Mouse (Mus musculus) fat pad, adult 2 months (tissue): ENCODE measurements around the gene Serpinb7.

Experiments
- DNase-seq: peaks from one replicate; pipeline ENCODE4 v3.0.0-alpha.2; 2011; ENCODE audit warnings: low read depth, low spot score; ENCODE audit errors: extremely low read depth

The Serpinb7 gene

DNA sequence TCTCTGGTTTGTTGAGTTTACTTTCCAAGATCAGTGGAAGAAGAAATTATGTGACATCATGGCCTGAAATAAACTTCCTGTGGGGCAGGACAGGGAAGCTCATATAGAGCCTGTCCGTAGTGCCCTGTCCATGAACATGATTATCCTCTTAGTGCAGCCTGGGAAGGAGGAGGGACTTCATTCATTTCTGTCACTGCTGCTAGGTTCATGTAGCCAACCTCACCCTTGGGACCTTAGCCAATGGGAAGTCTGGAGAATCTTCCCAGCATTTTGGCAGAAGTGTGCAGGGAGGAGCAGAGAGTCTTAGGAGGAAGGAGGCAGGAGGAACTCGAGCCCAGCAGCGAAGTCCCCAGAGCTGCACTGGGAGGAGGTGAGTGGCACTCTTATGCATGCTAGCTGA is at the start of gene Serpinb7:
TSS of gene Serpinb7 (plus strand) at position 301 of the 400 bp plus-strand sequence.
- DNase-seq = no peak

- no peak for DNase-seq
These were observed 49.1 kb upstream of the Serpinb7 start for GRCm38 (mm10) chr1:107350392-107350791.

GRCm38 (mm10) chr1:107351115-107351514 is 48.3 kb upstream of the Serpinb7 start:
- DNase-seq = no peak

DNA sequence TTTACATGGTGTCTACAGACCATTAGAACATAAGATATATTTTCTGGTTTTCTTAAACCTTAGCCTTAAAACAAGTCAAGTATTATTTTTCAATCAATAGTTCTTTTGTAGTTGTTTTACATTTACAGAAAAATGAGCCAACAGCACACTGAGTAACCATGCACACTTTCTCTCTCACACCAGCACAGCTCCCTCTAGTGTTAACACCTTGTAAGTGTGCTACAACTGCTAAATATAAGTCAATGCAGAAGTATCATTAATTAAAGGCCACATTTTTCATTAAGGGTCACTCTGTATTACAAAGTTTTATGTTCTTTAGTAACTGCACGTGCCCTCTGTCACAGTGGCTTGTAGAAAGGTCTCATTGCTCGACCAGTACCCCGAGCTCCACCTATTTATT is 46.4 kb upstream of the Serpinb7 start:
- no peak for DNase-seq

GRCm38 (mm10) chr1:107360898-107361297 is 38.6 kb upstream of the Serpinb7 start, which contains the start of gene Serpinb11:
Gene Serpinb11 (plus strand): TSS chr1:107361198.
- no peak for DNase-seq

DNA sequence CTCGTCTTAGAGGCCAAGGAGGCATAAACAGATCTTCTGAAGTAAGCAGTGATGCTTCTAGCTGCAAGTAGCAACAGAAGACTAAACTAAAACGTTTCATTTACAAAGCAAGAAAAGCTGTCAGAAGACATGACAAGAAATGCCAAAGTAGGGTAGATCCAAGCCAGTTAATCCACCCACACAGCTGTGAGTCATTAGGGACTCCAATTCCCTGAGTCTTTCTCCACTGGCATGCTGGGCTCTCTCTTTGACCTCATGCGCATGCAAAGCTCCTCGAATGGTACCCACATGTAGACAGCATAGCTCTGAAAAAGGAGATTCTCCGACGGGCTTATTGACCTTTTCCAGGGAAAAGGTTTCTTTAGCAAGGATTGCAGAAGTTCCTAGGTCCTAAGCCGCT is 33.5 kb upstream of the Serpinb7 start:
- no peak for DNase-seq

GRCm38 (mm10) chr1:107368944-107369343 is 30.5 kb upstream of the Serpinb7 start:
- DNase-seq = no peak

DNA sequence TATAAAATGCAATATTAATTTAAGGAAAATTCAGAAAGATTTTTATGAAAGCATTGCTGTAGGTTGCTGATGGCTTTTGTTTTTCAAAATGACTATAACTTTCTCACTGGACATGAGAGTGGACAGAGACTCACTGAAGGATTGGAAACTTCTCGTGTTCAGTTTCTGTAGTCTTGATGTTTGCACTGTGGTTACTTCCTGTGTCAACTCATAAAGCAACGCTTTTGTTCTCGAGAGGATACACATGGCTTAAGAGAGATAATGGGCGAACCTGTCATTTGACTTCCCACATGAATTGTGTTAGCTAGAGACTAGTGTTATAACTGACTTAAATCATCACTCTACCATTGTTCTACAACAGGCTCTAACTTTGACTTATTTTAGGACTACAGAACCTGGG is 22.5 kb upstream of the Serpinb7 start:
- DNase-seq = no peak

- DNase-seq = no peak
These were observed 21.1 kb upstream of the Serpinb7 start for GRCm38 (mm10) chr1:107378368-107378767.

DNA sequence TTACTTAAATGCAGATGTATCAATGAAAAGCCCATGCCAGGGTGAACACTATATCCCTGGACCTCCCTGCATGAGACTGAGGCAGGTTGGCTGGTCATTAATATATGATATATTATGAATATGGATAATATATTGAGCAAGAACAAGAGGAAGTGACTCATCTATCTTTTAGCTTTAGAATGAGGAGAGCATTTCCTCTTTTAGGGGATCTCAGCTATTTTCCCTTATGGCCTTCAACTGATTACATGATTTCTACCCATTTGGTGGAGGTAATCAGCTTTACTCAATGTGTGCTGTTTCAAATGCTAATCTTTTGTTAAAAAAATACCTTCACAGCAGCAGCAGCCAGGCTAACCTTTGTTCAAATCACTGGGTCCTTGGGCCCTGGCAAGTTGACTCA is 18.0 kb upstream of the Serpinb7 start:
- no peak for DNase-seq

GRCm38 (mm10) chr1:107382404-107382803 is 17.1 kb upstream of the Serpinb7 start:
- no peak for DNase-seq

DNA sequence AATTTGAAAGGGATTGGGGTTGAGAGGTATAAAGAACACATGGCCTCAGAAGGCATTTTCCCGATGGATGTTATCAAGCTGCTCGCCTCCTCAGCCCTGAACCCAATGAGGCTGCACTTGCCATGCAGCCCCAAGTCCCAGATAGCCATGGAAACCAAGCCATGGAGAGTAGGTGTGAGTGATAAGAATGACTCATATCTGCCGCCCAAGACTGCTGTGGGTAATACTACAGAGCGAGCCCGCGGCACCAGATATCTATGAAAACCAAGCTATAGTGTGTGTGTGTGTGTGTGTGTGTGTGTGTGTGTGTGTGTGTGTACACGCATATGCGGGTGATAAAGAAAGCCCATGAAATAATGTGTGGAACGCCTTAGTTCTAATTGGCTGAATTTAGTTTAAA is 14.9 kb upstream of the Serpinb7 start:
- DNase-seq = no peak

DNA sequence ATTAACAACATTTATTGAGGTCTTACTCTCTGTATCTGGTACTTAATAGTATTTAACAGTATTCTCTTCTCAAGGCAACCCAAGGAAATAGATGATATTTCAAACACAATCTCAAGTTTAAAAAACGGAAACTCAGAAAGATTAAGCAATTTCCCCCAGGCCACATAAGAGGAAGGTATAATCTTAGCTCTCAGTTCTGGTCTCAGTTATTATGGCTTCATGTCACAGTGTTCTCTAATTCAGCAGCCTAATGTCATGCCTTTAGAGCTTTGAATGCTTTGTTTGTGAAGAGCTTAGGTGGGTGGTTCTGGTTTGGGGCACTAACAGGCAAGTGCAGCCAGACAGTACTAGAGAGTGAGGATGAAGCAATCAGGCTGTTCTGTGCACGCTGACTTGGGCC is 9.7 kb upstream of the Serpinb7 start:
- DNase-seq = no peak

DNA sequence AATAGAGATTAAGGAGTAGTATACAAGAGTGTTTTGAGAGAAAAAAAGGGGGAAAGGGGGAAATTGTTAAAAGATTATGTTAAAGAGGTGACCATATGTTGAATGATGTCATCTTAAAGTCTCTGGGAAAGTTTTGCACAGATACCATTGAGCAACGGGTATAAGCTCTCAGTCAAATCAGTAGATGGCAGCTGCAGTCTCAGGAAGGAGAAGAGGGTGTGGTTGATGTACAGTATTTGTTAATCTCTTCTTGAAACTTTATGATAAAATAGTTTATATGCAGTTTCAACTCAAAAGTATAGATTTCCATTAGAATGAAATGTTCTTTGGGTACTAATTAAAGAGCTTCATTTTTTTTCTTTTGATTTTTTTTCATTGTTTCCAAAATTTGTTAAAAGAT is 2.0 kb upstream of the Serpinb7 start:
- DNase-seq = no peak

- no peak for DNase-seq
These were observed 2.6 kb downstream of the Serpinb7 start for GRCm38 (mm10) chr1:107402082-107402481.

GRCm38 (mm10) chr1:107414650-107415049 is 15.2 kb downstream of the Serpinb7 start:
- no peak for DNase-seq

DNA sequence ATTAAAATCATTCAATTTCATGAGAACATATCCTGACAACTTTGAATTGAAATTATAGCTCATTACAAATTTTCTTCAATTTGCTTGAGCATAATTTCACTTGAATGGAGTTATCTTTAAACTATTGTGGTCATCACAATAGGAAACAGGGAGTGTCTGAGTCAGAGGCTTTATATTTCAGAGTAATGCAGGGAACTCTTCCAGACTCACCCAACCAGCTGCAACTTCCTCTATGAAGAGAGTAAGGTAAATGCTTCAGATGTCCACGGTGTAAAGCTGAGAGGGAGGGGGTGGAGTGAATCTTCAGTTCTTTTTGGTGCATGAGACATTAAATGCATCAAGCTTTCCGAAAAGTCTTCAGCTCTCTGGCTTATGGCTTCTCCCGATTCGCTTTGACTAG is 23.0 kb downstream of the Serpinb7 start:
- no peak for DNase-seq

GRCm38 (mm10) chr1:107431253-107431652 is 31.8 kb downstream of the Serpinb7 start:
- DNase-seq = no peak

- no peak for DNase-seq
These were observed 36.1 kb downstream of the Serpinb7 start for GRCm38 (mm10) chr1:107435528-107435927.

- DNase-seq = no peak
These were observed 40.0 kb downstream of the Serpinb7 start for GRCm38 (mm10) chr1:107439462-107439861.

GRCm38 (mm10) chr1:107445352-107445751 is 45.9 kb downstream of the Serpinb7 start:
- DNase-seq = no peak

DNA sequence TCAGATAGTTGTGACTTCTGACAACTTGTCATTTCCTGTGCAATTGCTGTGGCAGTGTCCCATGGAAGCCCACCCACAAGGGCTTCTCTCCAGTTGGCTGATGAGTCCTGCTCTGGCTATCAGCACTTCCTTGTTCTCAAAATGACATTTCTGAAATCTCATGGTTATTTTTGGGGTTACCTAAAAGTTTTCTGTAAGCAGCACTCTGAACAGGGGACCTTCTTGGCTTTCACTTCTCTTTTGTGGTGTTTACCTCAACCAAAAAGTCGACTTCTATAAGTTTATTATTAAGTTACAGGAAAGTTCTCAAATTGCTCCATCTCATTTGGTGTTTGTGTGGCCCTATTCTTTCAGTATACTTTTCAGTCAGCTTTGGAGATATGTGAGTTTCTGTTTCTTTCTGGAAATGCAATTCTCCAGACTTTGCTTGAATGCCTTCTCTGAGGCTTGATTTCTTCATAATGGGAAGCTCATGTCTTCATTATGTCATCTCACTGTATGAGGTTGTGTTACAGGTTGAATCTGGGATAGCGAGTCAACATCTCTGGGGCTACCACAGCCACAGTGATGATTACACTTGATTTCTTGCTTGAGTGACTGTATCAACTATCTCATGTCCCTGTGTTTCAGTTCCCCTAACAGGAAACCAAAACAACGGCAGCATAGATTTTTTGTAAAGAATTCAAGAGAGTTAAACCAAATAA is 47.9 kb downstream of the Serpinb7 start:
- no peak for DNase-seq

GRCm38 (mm10) chr1:107479909-107480308 is 80.5 kb downstream of the Serpinb7 start:
- no peak for DNase-seq
